Mouse (Mus musculus): Measurements from ENCODE around the gene Mfap1b.

DNA sequence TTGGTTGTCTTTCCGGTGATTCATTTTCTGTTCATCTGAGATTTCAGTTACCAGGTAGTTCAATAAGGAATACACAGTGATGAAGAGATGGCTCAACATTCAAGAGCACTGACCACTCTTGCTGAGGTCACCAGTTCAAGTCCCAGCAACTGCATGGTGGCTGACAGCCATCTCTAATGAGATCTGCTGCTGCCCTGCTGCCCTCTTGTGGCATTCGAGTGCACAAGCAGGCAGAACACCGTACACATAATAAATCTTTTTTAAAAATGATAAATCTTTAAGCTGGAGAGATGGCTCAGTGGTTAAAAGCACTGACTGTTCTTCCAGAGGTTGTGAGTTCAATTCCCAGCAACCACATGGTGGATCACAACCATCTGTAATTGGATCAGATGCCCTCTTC is 6.6 kb upstream of the Mfap1b start:
- TF ChIP-seq MAFK (IDR thresholded peaks at IDR 0.05; ENCODE audit: insufficient read depth, low read depth, low read length) (no peak), CHD2 (IDR thresholded peaks at IDR 0.05; ENCODE audit: low read depth, low read length) (no peak), ZNF384 (IDR thresholded peaks at IDR 0.05; ENCODE audit: low read depth, low read length) (no peak), HCFC1 (IDR thresholded peaks at IDR 0.05; ENCODE audit: borderline replicate concordance, insufficient read depth, low read length) (no peak)
